Comparison of ENCODE assay signal across 8 mouse cellular contexts in the genomic region with DNA sequence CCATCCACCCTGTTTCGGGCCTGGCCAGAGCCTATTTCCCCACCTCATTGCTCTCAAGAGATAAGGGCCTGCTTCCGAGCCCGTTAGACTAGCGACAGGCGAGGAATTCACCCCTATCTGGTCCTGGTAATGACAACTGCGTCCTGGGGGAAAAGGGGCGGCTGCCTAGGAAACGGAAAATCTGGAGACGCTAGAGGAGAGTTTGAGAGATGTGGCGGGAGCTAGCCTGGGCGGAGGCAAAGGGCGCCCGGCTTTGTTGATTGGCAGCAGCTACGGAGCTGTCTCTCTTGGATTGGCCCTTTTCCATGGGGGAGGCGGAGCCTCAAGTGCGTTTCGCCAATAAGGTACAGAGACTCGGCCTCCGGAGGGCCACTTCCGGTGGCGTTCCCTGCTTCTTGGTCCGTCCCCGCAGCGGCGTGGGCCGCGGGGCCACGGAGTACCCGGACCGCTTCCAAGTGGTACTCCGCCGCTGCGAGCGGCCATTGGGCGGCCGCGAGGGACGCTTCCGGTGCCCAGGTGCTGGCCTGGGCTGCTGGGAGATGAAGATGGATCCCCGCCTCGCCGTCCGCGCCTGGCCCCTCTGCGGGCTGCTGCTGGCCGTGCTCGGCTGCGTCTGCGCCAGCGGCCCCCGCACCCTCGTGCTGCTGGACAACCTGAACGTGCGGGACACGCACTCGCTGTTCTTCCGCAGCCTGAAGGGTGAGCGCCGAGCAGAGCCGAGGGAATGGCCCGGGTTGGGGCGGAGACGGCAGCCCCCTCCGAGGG. TPM values are rescaled to one million over a fixed set of nuclear protein-coding genes. Genes with fewer than 3 reads are reported as not detected.
DNase-seq lines count a peak whose midpoint lies in the region; ATAC-seq and TF ChIP-seq lines count a peak whose summit lies in the region.

A gene (plus strand): TSS at position 391 of the 765 bp plus-strand sequence.

- peak within 1 kb of the TSS; percentile 93 for H3K4me3 ChIP-seq in bone marrow, adult 2 months (replicated peaks; ENCODE audit: control insufficient read depth, low read depth, low read length)
- peak within 1 kb of the TSS; percentile 99 for H3K4me3 ChIP-seq in embryonic facial prominence, embryonic 15.5 days (replicated peaks)
- peak within 1 kb of the TSS; percentile 77 for H3K4me3 ChIP-seq in limb, embryonic 14.5 days (replicated peaks; ENCODE audit: low read length)
- H3K4me3 ChIP-seq in midbrain, postnatal 0 days (ENCODE audit: low read depth, low read length) = peak within 1 kb of the TSS; percentile 98

- no peaks in the 10 kb centered on the region for H3K9me3 ChIP-seq in embryonic facial prominence, embryonic 15.5 days (replicated peaks)
- no peaks in the 10 kb centered on the region for H3K9me3 ChIP-seq in limb, embryonic 14.5 days (ENCODE audit: control insufficient read depth, low read length)
- no peaks in the 10 kb centered on the region for H3K9me3 ChIP-seq in midbrain, postnatal 0 days (ENCODE audit: low read length)

- H3K4me2 ChIP-seq in embryonic facial prominence, embryonic 15.5 days (replicated peaks) = peak within 1 kb of the TSS; percentile 92
- peak within 1 kb of the TSS; percentile 85 for H3K4me2 ChIP-seq in limb, embryonic 14.5 days (replicated peaks; ENCODE audit: low read depth, low read length, severe bottlenecking)
- peak within 1 kb of the TSS; percentile 87 for H3K4me2 ChIP-seq in midbrain, postnatal 0 days (ENCODE audit: low read depth, low read length, poor library complexity, severe bottlenecking)

- no peak for TF ChIP-seq CTCF in bone marrow, adult 2 months (IDR thresholded peaks at IDR 0.05; ENCODE audit: control insufficient read depth, insufficient read depth, low read length)
- TF ChIP-seq CTCF in midbrain, postnatal 0 days (IDR thresholded peaks at IDR 0.05) = no peak

- H3K4me1 ChIP-seq in bone marrow, adult 2 months (ENCODE audit: control insufficient read depth, insufficient read depth, low read length) = peaks cover 3% of the 10 kb centered on the region; the same call in 1 of the 2 replicates
- peaks cover 24% of the 10 kb centered on the region for H3K4me1 ChIP-seq in embryonic facial prominence, embryonic 15.5 days
- peaks cover 16% of the 10 kb centered on the region for H3K4me1 ChIP-seq in limb, embryonic 14.5 days (ENCODE audit: control insufficient read depth, insufficient read depth, low read length)
- H3K4me1 ChIP-seq in midbrain, postnatal 0 days (ENCODE audit: insufficient read depth, low read length) = peaks cover 11% of the 10 kb centered on the region

- H3K9ac ChIP-seq in embryonic facial prominence, embryonic 15.5 days = peak within 1 kb of the TSS; percentile 99
- peak within 1 kb of the TSS; percentile 81 for H3K9ac ChIP-seq in limb, embryonic 14.5 days (ENCODE audit: low read depth, low read length, severe bottlenecking)
- peak within 1 kb of the TSS; percentile 91 for H3K9ac ChIP-seq in midbrain, postnatal 0 days (replicated peaks; ENCODE audit: low read length, poor library complexity, severe bottlenecking)

- under 1% methylated on average over 64 of the region's 64 CpGs for WGBS in bone marrow, adult 2 months
- WGBS in embryonic facial prominence, embryonic 15.5 days = under 1% methylated on average over 64 of the region's 64 CpGs
- under 1% methylated on average over 62 of the region's 64 CpGs for WGBS in limb, embryonic 14.5 days
- WGBS in midbrain, postnatal 0 days = under 1% methylated on average over 59 of the region's 64 CpGs

- peak; percentile 66; the same call in 1 of the 2 replicates for TF ChIP-seq POLR2A in bone marrow, adult 2 months (IDR thresholded peaks at IDR 0.05; ENCODE audit: borderline replicate concordance, control insufficient read depth, low read depth, low read length)
- no peak; the same call in 1 of the 2 replicates for TF ChIP-seq POLR2A in limb, embryonic 14.5 days (IDR thresholded peaks at IDR 0.05; ENCODE audit: borderline replicate concordance, extremely low read depth, insufficient read depth, insufficient read length)

- ATAC-seq in embryonic facial prominence, embryonic 15.5 days (ENCODE audit: insufficient number of reproducible peaks, low FRiP score, low TSS enrichment, low read depth) = peak; percentile 97
- ATAC-seq in limb, embryonic 14.5 days (ENCODE audit: low FRiP score, low read depth) = peak; percentile 98
- ATAC-seq in midbrain, postnatal 0 days (ENCODE audit: low FRiP score) = peak; percentile 96

- peak within 1 kb of the TSS; percentile 72 for H3K27ac ChIP-seq in bone marrow, adult 2 months (ENCODE audit: control insufficient read depth, insufficient read depth, low read depth, low read length, poor library complexity)
- peak within 1 kb of the TSS; percentile 79 for H3K27ac ChIP-seq in embryonic facial prominence, embryonic 15.5 days (replicated peaks)
- H3K27ac ChIP-seq in limb, embryonic 14.5 days (replicated peaks; ENCODE audit: low read depth, low read length) = peak within 1 kb of the TSS; percentile 61
- peak within 1 kb of the TSS; percentile 72 for H3K27ac ChIP-seq in midbrain, postnatal 0 days (ENCODE audit: low read depth, low read length)

- DNase-seq in 416B (ENCODE audit: low read depth) = peak; percentile 99
- peak; percentile 98 for DNase-seq in heart, adult 8-10 months (ENCODE audit: low spot score)
- DNase-seq in kidney, adult 9 months = peak; percentile 99
- peak; percentile 99 for DNase-seq in limb, embryonic 14.5 days (ENCODE audit: low spot score)
- peak; percentile 100 for DNase-seq in midbrain, postnatal 0 days (ENCODE audit: low spot score)
- DNase-seq in spleen, postnatal 14 days (ENCODE audit: low spot score in 2 of 2) = peak; percentile 90 to 96

- H3K36me3 ChIP-seq in embryonic facial prominence, embryonic 15.5 days = peaks cover 26% of the 10 kb centered on the region
- H3K36me3 ChIP-seq in limb, embryonic 14.5 days (ENCODE audit: control insufficient read depth, insufficient read depth, low read length) = peaks cover 18% of the 10 kb centered on the region
- peaks cover 16% of the 10 kb centered on the region for H3K36me3 ChIP-seq in midbrain, postnatal 0 days (ENCODE audit: insufficient read depth, low read length)

- H3K27me3 ChIP-seq in embryonic facial prominence, embryonic 15.5 days = no peaks in the 10 kb centered on the region
- no peaks in the 10 kb centered on the region for H3K27me3 ChIP-seq in limb, embryonic 14.5 days (ENCODE audit: control insufficient read depth, insufficient read depth, low read length)
- H3K27me3 ChIP-seq in midbrain, postnatal 0 days (ENCODE audit: insufficient read depth, low read length) = no peaks in the 10 kb centered on the region

RNA-seq across cellular contexts. Expression of the gene that starts here (rescaled TPM):
- 31.4 and 64.8 TPM in 2 replicates for polyA plus RNA-seq in bone marrow, adult 2 months (2011; ENCODE audit: insufficient read depth, insufficient read length, low replicate concordance, missing spikeins)
- polyA plus RNA-seq in embryonic facial prominence, embryonic 15.5 days (2015; fragmentation: Nextera tagmentation; extraction: Ambion mirVana) = 361 and 369 TPM in 2 replicates
- total RNA-seq in heart, adult 8-10 months (2022) = 10 to 100 TPM; 63.3 to 65.5 (median 64.3) TPM
- polyA plus RNA-seq in limb, embryonic 14.5 days (2012; rRNA removed) = 342 and 375 TPM in 2 replicates
- polyA plus RNA-seq in limb, embryonic 14.5 days (2014; fragmentation: Nextera tagmentation; extraction: Ambion mirVana) = 344 and 348 TPM in 2 replicates
- total RNA-seq in midbrain, postnatal 0 days (2014; rRNA removed) = 203 and 215 TPM in 2 replicates
- 207 and 220 TPM in 2 replicates for polyA plus RNA-seq in midbrain, postnatal 0 days (2015; fragmentation: Nextera tagmentation; extraction: Ambion mirVana)

Comparison
In these comparisons a context has a peak if more than half of its experiments do, and no peak if none do; other contexts are left out.
1. Peak in every context shown above with its lines: DNase-seq, ATAC-seq, H3K4me3 ChIP-seq and H3K27ac ChIP-seq.